Mouse (Mus musculus) kidney, postnatal 0 days (tissue): Measurements from ENCODE around the gene Gse1. TPM values are rescaled to one million over a fixed set of nuclear protein-coding genes. Genes with fewer than 3 reads are reported as not detected.
"Not testable (repeated sequence)": the region's sequence is repeated elsewhere in the genome, so short reads cannot be mapped to it uniquely, and the experiment has no call there.

Source experiments
- ATAC-seq: fragments of 200-750 bp; cut with Nextera tagmentation; replicated peaks from 2 replicates; pipeline ENCODE4 v1.8.0; 2017; ENCODE audit warnings: low read depth, moderate number of reproducible peaks, moderate TSS enrichment, moderate library complexity; ENCODE audit not compliant: low FRiP score
- DNase-seq: peaks from one replicate; pipeline ENCODE4 v3.0.0-alpha.2; 2016; ENCODE audit warnings: low spot score
- H3K27ac ChIP-seq: fragments of 300-500 bp; sonication (generic); 2 replicates; pipeline ENCODE4 v1.5.1; 2014; ENCODE audit warnings: mild to moderate bottlenecking
- H3K27me3 ChIP-seq: fragments of 300-500 bp; sonication (generic); 2 replicates; pipeline ENCODE4 v1.6.1; 2014; ENCODE audit warnings: low read length, mixed read lengths; ENCODE audit not compliant: insufficient read depth
- H3K36me3 ChIP-seq: fragments of 300-500 bp; sonication (generic); 2 replicates; pipeline ENCODE4 v1.6.1; 2014; ENCODE audit warnings: low read length, mixed read lengths; ENCODE audit not compliant: insufficient read depth
- H3K4me1 ChIP-seq: fragments of 300-500 bp; sonication (generic); replicated peaks from 2 replicates; pipeline ENCODE4 v1.6.1; 2014; ENCODE audit warnings: antibody characterized with exemption, low read length, mixed read lengths; ENCODE audit not compliant: insufficient read depth
- H3K4me2 ChIP-seq: fragments of 300-500 bp; sonication (generic); 2 replicates; pipeline ENCODE4 v1.6.1; 2014; ENCODE audit warnings: mild to moderate bottlenecking, low read length, moderate library complexity, mixed read lengths
- H3K4me3 ChIP-seq: fragments of 300-500 bp; sonication (generic); replicated peaks from 2 replicates; pipeline ENCODE4 v1.5.1; 2014; ENCODE audit warnings: low read depth, low read length
- H3K9ac ChIP-seq: fragments of 300-500 bp; sonication (generic); 2 replicates; pipeline ENCODE4 v1.6.1; 2014; ENCODE audit warnings: low read depth, low read length
- H3K9me3 ChIP-seq: fragments of 300-500 bp; sonication (generic); replicated peaks from 2 replicates; pipeline ENCODE4 v1.6.1; 2016; ENCODE audit warnings: low read length, inconsistent platforms, mixed read lengths
- CTCF ChIP-seq: IDR thresholded peaks from 2 replicates; pipeline ENCODE4 v1.5.1; 2016; ENCODE audit warnings: antibody characterized with exemption, low read depth, mild to moderate bottlenecking, moderate library complexity
- WGBS: fragments of 180-500 bp; shearing (Covaris S2); extraction: QIAGEN DNeasy Blood & Tissue Kit; methylation state at CpG from one replicate; pipeline ENCODE4 v1.1.7; 2014; 5-methylcytosine and 5-hydroxymethylcytosine counted together
- polyA plus RNA-seq: library from polyadenylated mRNA; unstranded; fragments of >200 nt; fragmentation: Nextera tagmentation; extraction: Ambion mirVana; gene quantifications from 2 replicates; pipeline ENCODE4 v1.2.1, GENCODE M21; 2015

Gene Gse1
- polyA plus RNA-seq, 1 experiment from 2014 or later = 8.4 TPM

DNA sequence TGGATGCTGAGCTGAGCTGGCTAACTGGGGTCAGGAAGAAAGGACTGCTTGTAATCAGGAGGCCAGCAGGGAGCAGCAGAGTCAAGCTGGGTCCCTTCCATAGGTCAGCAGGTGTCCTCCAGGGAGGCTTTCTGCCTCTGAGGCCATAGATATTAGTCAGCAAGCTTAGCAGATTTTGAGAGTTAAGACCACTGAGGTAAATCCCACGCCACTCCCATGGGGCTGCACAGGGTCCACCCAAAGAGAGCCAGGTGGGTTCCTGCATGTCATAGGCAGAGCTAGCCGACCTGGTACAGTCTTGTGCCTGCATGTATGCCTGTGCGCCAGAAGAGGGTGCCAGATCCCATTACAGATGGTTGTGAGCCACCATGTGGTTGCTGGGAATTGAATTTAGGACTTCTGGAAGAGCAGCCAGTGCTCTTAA lies 98.9 kb downstream of the Gse1 start:
- Histone ChIP-seq H3K4me1 (peaks cover 25% of the 10 kb centered on the region), H3K9me3 (no peaks in the 10 kb centered on the region), H3K4me2 (no peak overlapping the region), H3K9ac (no peak overlapping the region), H3K36me3 (no peaks in the 10 kb centered on the region), H3K27me3 (no peaks in the 10 kb centered on the region), H3K4me3 (no peak overlapping the region), H3K27ac (no peak overlapping the region)
- 79% methylated on average over 3 of the region's 3 CpGs for WGBS
- no peak for ATAC-seq
- TF ChIP-seq CTCF = peak; percentile 71
- DNase-seq = peak; percentile 70

DNA sequence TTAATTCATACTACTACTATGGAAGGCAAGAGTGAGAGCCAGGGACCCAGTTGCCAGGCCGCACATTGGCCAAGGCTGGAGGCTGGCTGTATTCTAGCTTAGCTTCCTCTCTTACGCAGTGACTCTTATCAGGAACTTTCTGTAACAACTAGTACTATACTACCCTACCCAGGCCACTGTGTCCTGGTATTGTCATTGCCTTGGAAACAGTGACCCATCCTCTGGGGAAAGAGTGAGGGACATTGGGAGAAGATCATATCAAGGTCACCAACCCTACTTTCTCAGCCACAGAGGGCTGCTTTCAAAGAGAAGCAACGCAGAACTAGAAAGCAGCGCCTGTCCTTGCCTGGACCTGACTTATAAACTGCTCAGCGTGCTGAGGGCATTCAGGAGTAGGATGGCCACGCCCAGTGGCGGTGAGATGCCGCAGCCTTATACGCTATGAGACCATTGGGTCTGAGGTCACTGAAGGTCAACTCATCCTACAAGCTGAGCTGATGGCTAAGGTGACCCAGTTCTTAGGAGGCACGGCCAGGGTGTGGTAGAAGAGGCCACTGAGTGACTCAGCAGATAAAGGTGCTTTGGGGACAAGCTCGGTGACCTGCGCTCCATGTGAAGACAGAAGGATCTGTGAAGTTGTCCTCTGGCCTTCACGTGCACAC lies 100.2 kb downstream of the Gse1 start:
- Histone ChIP-seq H3K27me3 (no peaks in the 10 kb centered on the region), H3K9ac (no peak overlapping the region), H3K4me1 (peaks cover 18% of the 10 kb centered on the region; the same call in 1 of the 2 replicates), H3K4me2 (no peak overlapping the region), H3K36me3 (no peaks in the 10 kb centered on the region), H3K4me3 (no peak overlapping the region), H3K27ac (no peak overlapping the region), H3K9me3 (no peaks in the 10 kb centered on the region)
- 89% methylated on average over 13 of the region's 13 CpGs for WGBS
- no peak for TF ChIP-seq CTCF
- DNase-seq (no peak), ATAC-seq (no peak)

DNA sequence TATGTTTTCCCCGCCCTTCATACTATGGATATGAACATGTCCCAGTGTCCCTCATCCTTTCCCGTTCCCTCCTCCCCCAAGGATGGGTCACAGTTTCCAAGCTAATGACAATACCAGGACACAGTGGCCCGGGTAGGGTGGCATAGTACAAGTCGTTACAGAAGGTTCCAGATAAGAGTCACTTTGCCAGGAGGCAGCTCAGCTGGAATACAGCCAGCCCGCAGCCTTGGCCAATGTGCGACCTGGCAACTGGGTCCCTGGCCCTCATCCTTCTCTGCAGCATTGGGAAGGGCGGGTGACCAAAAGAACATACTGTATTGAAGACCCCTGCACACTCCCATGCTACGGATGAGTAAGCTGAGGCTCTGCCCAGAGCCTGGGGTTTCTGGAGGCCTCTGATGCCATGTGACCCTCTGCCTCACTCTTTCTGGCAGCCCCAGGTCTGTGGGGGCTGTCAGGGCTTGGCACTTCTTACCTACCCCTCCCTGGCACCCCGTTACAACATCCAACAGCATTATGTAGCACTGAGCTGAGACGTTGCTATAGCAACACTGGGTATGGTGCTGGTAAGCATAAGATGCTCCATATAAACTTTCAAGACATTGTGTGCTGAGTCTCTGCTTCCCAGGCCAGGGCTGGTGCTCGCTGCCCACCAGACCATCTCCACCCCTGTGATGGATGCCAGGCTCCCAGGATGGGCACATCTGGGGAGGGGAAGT lies 100.9 kb downstream of the Gse1 start:
- TF ChIP-seq CTCF = no peak
- Histone ChIP-seq H3K36me3 (no peaks in the 10 kb centered on the region), H3K27ac (no peak overlapping the region), H3K9me3 (no peaks in the 10 kb centered on the region), H3K27me3 (no peaks in the 10 kb centered on the region), H3K9ac (no peak overlapping the region), H3K4me2 (no peak overlapping the region), H3K4me1 (peaks cover 12% of the 10 kb centered on the region; the same call in 1 of the 2 replicates), H3K4me3 (no peak overlapping the region)
- ATAC-seq = no peak
- WGBS = 90% methylated on average over 11 of the region's 11 CpGs
- DNase-seq = no peak

DNA sequence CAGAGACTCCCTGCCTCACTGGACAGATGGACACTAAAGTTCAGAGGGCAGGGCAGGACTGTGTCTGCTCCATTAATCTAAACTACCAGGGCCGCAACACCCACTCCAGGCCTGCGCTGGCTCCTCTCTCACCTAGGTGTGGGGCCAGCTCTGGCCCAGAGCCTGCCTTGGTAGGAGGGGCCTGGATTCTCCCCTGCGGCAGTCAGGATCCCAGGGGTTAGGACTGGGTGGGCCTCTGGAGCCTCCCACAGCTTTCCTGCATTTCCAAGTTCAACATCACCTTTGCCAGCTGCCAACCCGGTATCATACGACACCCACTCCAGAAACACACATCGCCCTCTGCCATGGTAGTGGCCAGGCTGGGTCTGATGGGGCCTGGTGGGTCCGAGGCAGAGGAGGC lies 102.8 kb downstream of the Gse1 start:
- Histone ChIP-seq H3K4me2 (no peak overlapping the region), H3K9me3 (no peaks in the 10 kb centered on the region), H3K27me3 (no peaks in the 10 kb centered on the region), H3K4me3 (no peak overlapping the region), H3K4me1 (peaks cover 22% of the 10 kb centered on the region), H3K27ac (no peak overlapping the region), H3K36me3 (no peaks in the 10 kb centered on the region), H3K9ac (no peak overlapping the region)
- ATAC-seq (no peak), DNase-seq (no peak)
- TF ChIP-seq CTCF = no peak
- 55% methylated on average over 7 of the region's 7 CpGs for WGBS

DNA sequence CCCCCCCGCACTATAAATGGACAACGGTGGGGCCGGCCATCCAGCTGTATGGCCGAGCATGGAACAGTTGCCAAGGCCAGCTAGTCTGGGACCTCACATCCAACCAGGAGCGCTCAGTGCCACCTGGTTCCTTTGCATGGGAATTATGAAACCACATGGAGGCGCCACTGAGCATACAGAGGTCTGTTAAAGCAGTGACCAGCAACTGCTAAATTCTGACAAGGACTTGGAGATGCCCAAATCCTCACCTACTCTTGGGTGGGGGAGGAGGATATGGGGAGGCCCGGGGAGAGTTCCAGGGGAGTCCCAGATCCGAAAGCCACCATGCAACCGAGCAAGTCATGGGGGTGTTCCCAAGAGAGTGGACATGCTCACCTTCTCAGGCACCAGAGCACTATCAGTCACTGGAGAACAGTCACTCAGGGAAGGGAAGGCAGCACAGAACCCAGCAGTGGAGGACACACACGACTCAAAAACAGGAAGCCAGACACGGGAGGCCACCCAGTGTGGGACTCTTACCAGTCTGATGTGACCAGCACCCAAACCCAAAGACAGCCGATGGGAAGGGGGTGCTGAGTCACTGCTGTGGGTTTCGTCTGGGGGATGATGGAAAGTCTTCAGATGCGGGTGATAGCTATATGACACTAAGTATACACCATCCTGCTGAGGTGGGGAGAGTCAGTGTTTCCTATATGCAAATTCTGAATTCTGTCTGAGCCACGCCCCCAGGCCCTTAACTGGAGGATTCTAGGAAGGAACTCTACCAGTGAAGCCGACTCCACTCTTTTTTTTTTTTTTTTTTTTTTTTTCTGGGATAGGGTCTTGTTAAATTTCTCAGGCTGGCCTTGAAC lies 104.3 kb downstream of the Gse1 start:
- Histone ChIP-seq H3K36me3 (no peaks in the 10 kb centered on the region), H3K27ac (no peak overlapping the region), H3K9me3 (no peaks in the 10 kb centered on the region), H3K9ac (no peak overlapping the region), H3K27me3 (no peaks in the 10 kb centered on the region), H3K4me2 (no peak overlapping the region), H3K4me1 (peaks cover 25% of the 10 kb centered on the region), H3K4me3 (no peak overlapping the region)
- 72% methylated on average over 16 of the region's 16 CpGs for WGBS
- DNase-seq (peak; percentile 53), ATAC-seq (no peak)
- TF ChIP-seq CTCF = peak; percentile 62

- Histone ChIP-seq H3K4me2 (no peak overlapping the region), H3K4me3 (no peak overlapping the region), H3K36me3 (no peaks in the 10 kb centered on the region), H3K9me3 (no peaks in the 10 kb centered on the region), H3K27ac (no peak overlapping the region), H3K27me3 (no peaks in the 10 kb centered on the region), H3K9ac (no peak overlapping the region), H3K4me1 (peaks cover 25% of the 10 kb centered on the region)
- 85% methylated on average over 4 of the region's 4 CpGs for WGBS
- no peak for TF ChIP-seq CTCF
- DNase-seq (no peak), ATAC-seq (no peak)
These were observed 105.4 kb downstream of the Gse1 start for GRCm38 (mm10) chr8:120333681-120334080.

DNA sequence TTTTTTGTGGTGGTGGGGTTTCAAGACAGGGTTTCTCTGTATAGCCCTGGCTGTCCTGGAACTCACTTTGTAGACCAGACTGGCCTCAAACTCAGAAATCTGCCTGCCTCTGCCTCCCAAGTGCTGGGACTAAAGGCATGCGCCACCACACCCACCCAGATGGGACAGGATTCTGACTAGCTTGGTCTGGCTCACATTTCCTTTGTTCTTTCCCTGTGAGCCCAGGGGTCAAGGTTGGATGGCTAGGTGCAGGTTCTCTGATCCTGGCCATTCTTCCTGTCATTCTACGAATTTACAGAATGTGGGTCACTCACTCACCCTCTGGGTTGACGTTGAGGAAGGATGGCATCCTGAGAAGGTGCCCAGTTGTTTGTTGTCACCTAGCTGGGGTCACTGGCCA lies 106.0 kb downstream of the Gse1 start:
- H3K4me3 ChIP-seq, ATAC-seq, H3K36me3 ChIP-seq, H3K9ac ChIP-seq, H3K9me3 ChIP-seq, H3K27me3 ChIP-seq, H3K4me2 ChIP-seq, DNase-seq: not testable (repeated sequence)
- 68% methylated on average over 3 of the region's 3 CpGs for WGBS
- Histone ChIP-seq H3K27ac (peak overlapping the region; percentile 57; the same call in 1 of the 2 replicates), H3K4me1 (peaks cover 25% of the 10 kb centered on the region)
